Mouse (Mus musculus) limb, embryonic 14.5 days (tissue): ENCODE data around the gene Htr2b. TPM values are rescaled to one million over a fixed set of nuclear protein-coding genes. Genes with fewer than 3 reads are reported as not detected.

ENCODE experiments used
- ATAC-seq: fragments of 200-750 bp; cut with Nextera tagmentation; 2 replicates; pipeline ENCODE4 v1.8.0; 2017; ENCODE audit warnings: low read depth, moderate number of reproducible peaks, moderate TSS enrichment; ENCODE audit not compliant: low FRiP score
- DNase-seq: peaks from one replicate; pipeline ENCODE4 v3.0.0-alpha.2; 2015; ENCODE audit warnings: low spot score
- H3K27ac ChIP-seq: fragments of 300-500 bp; sonication (generic); replicated peaks from 2 replicates; pipeline ENCODE4 v1.5.1; 2014; ENCODE audit warnings: low read depth, mild to moderate bottlenecking, low read length, moderate library complexity, mixed read lengths
- H3K27me3 ChIP-seq: fragments of 300-500 bp; sonication (generic); 2 replicates; pipeline ENCODE4 v1.6.1; 2014; ENCODE audit warnings: low read length, mixed read lengths; ENCODE audit not compliant: control insufficient read depth, insufficient read depth
- H3K36me3 ChIP-seq: fragments of 300-500 bp; sonication (generic); 2 replicates; pipeline ENCODE4 v1.6.1; 2014; ENCODE audit warnings: mild to moderate bottlenecking, low read length, moderate library complexity, mixed read lengths; ENCODE audit not compliant: control insufficient read depth, insufficient read depth
- H3K4me1 ChIP-seq: fragments of 300-500 bp; sonication (generic); 2 replicates; pipeline ENCODE4 v1.6.1; 2014; ENCODE audit warnings: antibody characterized with exemption, low read length, mixed read lengths; ENCODE audit not compliant: control insufficient read depth, insufficient read depth
- H3K4me2 ChIP-seq: fragments of 300-500 bp; sonication (generic); replicated peaks from 2 replicates; pipeline ENCODE4 v1.6.1; 2014; ENCODE audit warnings: low read depth, mild to moderate bottlenecking, low read length, moderate library complexity; ENCODE audit not compliant: severe bottlenecking
- H3K4me3 ChIP-seq: fragments of 300-500 bp; sonication (generic); replicated peaks from 2 replicates; pipeline ENCODE4 v1.5.1; 2014; ENCODE audit warnings: low read length
- H3K9ac ChIP-seq: fragments of 300-500 bp; sonication (generic); 2 replicates; pipeline ENCODE4 v1.6.1; 2014; ENCODE audit warnings: mild to moderate bottlenecking, low read depth, low read length, moderate library complexity; ENCODE audit not compliant: severe bottlenecking
- H3K9me3 ChIP-seq: fragments of 300-500 bp; sonication (generic); 2 replicates; pipeline ENCODE4 v1.6.1; 2016; ENCODE audit warnings: low read length; ENCODE audit not compliant: control insufficient read depth
- POLR2A ChIP-seq: fragments of 200-500 bp; IDR thresholded peaks from 2 replicates; pipeline ENCODE4 v1.8.0; 2012; ENCODE audit warnings: inconsistent platforms, mild to moderate bottlenecking, moderate library complexity, borderline replicate concordance; ENCODE audit not compliant: insufficient read depth, insufficient read length; ENCODE audit errors: extremely low read depth
- WGBS: fragments of 180-500 bp; shearing (Covaris S2); extraction: QIAGEN DNeasy Blood & Tissue Kit; methylation state at CpG from one replicate; pipeline ENCODE4 v1.1.7; 2014; 5-methylcytosine and 5-hydroxymethylcytosine counted together
- polyA plus RNA-seq, 2 experiments: library from polyadenylated mRNA; depleted of rRNA in 1 of 2; stranded (reverse) in 1 of 2; unstranded in 1 of 2; fragments of >200 nt; fragmentation: Nextera tagmentation in 1 of 2; extraction: Ambion mirVana in 1 of 2; gene quantifications; 2 replicates each; pipeline versions ENCODE4 v1.2.1 to v1.2.3; 2012 to 2014

The Htr2b gene
- polyA plus RNA-seq, 2 experiments, result 0.78 to 1.7 TPM

DNA sequence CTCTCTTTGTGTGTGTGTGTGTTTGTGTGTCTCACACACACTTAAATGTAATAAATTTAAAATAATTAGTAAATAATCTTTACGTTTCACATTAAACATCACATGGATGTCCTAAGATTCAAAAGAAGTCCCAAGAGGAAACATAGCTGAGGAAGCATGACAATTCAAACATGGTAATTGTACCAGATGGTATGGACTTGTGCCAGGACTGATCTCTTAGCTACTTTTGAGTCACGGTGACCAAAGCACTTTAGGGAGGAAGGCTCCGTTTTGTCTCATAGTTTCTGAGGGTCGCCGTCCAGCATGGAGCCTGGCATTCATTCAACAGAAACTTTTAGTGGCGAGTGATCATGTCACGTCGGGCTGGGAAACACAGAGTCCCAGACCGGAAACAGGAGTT lies 36.4 kb upstream of the Htr2b start:
- H3K4me3 ChIP-seq, result no peak overlapping the region
- no peaks in the 10 kb centered on the region for H3K36me3 ChIP-seq
- no peak overlapping the region for H3K4me2 ChIP-seq
- H3K27ac ChIP-seq, result no peak overlapping the region
- ATAC-seq (no peak), DNase-seq (no peak)
- H3K9ac ChIP-seq, result no peak overlapping the region
- H3K4me1 ChIP-seq, result no peaks in the 10 kb centered on the region
- 87% methylated on average over 9 of the region's 9 CpGs for WGBS
- TF ChIP-seq POLR2A, result no peak
- no peaks in the 10 kb centered on the region for H3K27me3 ChIP-seq
- H3K9me3 ChIP-seq, result no peaks in the 10 kb centered on the region

DNA sequence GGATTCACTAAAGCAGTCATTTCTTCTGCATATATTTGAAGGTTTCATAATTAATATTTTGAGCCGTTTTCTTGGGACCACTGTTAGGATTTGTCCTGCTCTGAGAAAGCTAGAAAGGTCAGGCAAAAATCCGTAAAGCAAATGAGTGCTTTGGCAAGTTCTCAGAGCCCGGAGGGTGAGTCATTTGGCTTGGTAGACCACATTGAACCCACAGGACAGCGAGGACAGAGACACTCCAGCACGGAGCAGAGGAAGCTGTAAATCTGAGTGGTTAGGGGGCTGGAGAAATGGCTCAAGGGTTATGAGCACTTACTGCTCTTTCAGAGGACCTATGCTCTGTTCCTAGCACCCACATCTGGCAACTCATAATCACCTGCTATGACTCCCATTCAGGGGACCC lies 35.8 kb upstream of the Htr2b start:
- H3K9me3 ChIP-seq, result no peaks in the 10 kb centered on the region
- no peaks in the 10 kb centered on the region for H3K36me3 ChIP-seq
- no peak for TF ChIP-seq POLR2A
- ATAC-seq, result no peak
- H3K27me3 ChIP-seq, result no peaks in the 10 kb centered on the region
- DNase-seq, result no peak
- no peaks in the 10 kb centered on the region for H3K4me1 ChIP-seq
- H3K27ac ChIP-seq, result no peak overlapping the region
- 59% methylated on average over 5 of the region's 5 CpGs for WGBS
- no peak overlapping the region for H3K4me3 ChIP-seq
- no peak overlapping the region for H3K9ac ChIP-seq
- H3K4me2 ChIP-seq, result no peak overlapping the region

DNA sequence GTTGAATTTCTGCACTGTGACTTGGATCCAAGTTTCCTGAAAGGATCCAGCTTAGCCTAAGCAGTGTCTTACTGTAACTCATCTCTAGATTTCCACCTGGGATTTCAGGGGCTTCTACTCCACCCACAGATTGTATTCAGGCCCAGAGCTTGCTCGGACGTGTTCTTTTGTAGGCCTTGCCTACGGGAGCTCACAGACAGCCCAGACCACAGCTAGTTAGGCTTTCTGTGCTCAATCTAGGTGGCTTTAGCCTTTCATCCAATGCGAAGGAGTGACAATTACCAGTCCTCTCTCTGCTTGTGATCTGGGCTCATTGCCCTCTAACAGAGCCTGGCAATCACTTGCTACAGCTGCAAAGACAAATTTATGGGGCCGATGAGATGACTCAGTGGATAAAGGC lies 34.5 kb upstream of the Htr2b start:
- Histone ChIP-seq H3K27me3 (no peaks in the 10 kb centered on the region), H3K9ac (no peak overlapping the region), H3K4me2 (no peak overlapping the region), H3K4me3 (no peak overlapping the region), H3K27ac (no peak overlapping the region), H3K4me1 (no peaks in the 10 kb centered on the region), H3K9me3 (no peaks in the 10 kb centered on the region), H3K36me3 (0 out of 2 replicates have a peak, but pooled peaks cover 6% of the 10 kb centered on the region)
- ATAC-seq (no peak), DNase-seq (no peak)
- 52% methylated on average over 5 of the region's 5 CpGs for WGBS
- no peak for TF ChIP-seq POLR2A

DNA sequence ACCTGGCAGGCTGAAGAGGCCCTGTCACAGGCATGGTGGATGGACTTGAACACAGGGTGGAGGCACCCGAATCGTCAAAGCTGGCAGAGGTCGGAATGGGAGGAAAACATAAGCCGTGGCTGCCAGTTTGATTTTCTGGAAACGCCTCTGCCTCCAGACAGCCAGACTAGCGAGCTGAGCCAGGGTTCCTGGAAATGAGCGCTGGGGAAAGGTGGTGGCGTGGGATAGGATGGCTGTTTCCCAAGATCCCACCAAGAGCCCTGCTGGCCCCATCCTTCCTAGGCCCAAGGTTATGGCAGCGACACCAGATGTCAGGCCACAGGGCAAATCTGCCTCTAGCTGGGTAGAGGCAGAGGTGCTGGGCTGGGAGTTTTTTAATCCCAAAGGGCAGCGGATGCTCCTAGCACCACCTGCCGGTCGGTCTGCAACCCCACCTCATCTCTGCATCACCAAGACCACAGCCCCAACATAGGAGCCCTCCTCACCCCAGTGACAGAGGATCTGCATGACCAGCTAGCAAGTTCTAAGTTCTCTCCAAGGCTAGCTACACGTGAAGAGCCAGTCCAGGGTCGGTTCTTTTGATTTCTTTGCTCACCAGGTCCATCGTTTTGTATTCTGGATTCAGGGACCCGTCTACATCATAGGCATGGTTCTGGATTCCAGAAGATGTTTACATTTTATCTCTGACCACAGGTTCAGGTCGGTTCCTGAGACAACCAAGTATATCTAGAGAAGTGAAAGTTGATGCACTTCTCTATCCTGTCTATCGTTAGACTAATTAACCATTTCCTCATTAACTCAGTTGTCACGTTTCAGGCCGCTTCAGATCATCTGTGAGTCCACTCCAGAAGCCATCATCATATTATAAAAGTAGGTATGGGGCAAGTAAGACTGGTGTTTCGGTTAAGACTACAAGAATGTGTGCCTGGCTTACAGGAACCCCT lies 32.5 kb upstream of the Htr2b start:
- Histone ChIP-seq H3K4me2 (no peak overlapping the region), H3K4me1 (no peaks in the 10 kb centered on the region), H3K27ac (no peak overlapping the region), H3K4me3 (no peak overlapping the region), H3K36me3 (peaks cover 16% of the 10 kb centered on the region), H3K27me3 (no peaks in the 10 kb centered on the region), H3K9me3 (no peaks in the 10 kb centered on the region), H3K9ac (no peak overlapping the region)
- no peak for ATAC-seq
- WGBS, result 76% methylated on average over 21 of the region's 21 CpGs
- DNase-seq, result no peak
- no peak for TF ChIP-seq POLR2A

DNA sequence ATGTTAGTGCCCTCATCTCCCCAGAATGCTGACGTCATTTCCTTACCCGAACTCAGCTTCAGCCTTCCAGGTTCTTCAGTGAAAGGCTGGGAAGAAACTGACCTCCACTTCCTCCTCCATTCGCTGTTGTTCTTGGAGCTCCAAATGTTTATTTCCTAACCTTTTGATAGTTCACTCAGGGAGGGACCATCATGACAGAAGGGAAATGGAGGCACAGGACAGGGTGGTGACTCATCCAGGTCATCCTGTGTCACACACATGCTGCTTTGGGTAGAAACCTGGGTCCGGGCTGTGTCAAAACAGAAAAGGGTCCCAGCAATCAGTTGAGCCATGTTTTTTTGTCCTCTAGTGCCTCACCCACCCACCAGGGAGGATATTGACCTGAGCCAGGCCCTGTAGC lies 31.4 kb upstream of the Htr2b start:
- Histone ChIP-seq H3K9ac (no peak overlapping the region), H3K4me3 (no peak overlapping the region), H3K27ac (no peak overlapping the region), H3K4me1 (no peaks in the 10 kb centered on the region), H3K36me3 (peaks cover 28% of the 10 kb centered on the region), H3K27me3 (no peaks in the 10 kb centered on the region), H3K4me2 (no peak overlapping the region), H3K9me3 (no peaks in the 10 kb centered on the region)
- ATAC-seq, result no peak
- no peak for DNase-seq
- 81% methylated on average over 4 of the region's 4 CpGs for WGBS
- TF ChIP-seq POLR2A, result no peak

DNA sequence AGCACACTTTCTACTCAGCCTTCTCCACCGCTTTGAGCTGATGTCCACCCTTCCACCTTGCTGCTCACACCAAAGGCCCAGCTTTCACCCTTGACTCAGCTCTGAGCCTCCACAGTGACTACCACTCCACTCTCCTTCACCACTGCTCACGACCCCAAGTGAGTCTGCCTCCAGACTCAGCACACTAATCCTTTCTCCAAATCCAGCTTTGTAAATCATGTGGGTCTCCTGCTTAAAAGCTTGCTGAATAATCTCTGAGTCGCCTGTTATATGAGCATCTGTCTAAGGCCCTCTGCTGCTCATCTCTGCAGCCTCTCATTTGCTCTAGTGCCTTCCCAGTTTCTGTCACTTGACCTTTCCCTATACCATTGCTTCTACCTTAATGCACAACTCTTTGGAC lies 29.3 kb upstream of the Htr2b start:
- Histone ChIP-seq H3K27ac (no peak overlapping the region), H3K4me2 (no peak overlapping the region), H3K4me3 (no peak overlapping the region), H3K36me3 (peaks cover 47% of the 10 kb centered on the region), H3K9ac (no peak overlapping the region), H3K4me1 (no peaks in the 10 kb centered on the region), H3K27me3 (no peaks in the 10 kb centered on the region), H3K9me3 (no peaks in the 10 kb centered on the region)
- no peak for TF ChIP-seq POLR2A
- DNase-seq (no peak), ATAC-seq (no peak)
- 88% methylated on average over 3 of the region's 3 CpGs for WGBS
